Mouse (Mus musculus): ENCODE data around the gene Bbs9. TPM values are rescaled to one million over a fixed set of nuclear protein-coding genes. Genes with fewer than 3 reads are reported as not detected.
"Not testable (repeated sequence)": the region's sequence is repeated elsewhere in the genome, so short reads cannot be mapped to it uniquely, and the experiment has no call there.

Gene Bbs9
- total RNA-seq, 1 experiment from 2014 or later = 14.3 TPM

DNA sequence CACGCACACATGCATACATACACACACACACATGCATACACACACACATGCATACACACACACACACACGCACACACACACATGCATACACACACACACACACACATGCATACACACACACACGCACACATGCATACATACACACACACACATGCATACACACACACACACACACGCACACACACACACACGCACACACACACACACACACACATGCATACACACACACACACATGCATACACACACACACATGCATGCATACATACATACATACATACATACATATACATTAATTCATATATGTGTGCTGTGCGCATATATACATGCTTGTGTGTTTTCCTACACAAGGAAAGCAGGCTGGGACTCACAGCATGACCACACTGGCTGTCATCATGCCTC is 393.6 kb downstream of the Bbs9 start:
- not testable (repeated sequence) for DNase-seq

DNA sequence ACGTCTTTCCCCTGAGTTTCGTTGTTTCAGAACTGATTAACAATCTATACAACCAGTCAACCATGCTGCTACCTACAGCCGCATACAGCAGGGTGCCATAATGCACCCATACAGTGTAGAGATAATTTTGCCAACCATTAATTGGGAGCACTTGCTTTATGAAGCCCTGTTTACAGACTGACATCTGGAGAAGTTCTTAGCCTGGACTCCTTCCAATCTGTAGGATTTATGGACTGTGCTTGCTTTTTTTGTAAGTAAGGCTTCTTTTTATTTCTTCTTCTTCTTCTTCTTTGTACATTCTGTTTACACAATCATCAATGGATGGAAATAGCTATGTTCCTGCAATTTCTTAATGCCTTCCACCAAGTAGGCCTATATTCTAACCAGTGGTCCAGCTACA is 395.1 kb downstream of the Bbs9 start:
- DNase-seq = no peak

DNA sequence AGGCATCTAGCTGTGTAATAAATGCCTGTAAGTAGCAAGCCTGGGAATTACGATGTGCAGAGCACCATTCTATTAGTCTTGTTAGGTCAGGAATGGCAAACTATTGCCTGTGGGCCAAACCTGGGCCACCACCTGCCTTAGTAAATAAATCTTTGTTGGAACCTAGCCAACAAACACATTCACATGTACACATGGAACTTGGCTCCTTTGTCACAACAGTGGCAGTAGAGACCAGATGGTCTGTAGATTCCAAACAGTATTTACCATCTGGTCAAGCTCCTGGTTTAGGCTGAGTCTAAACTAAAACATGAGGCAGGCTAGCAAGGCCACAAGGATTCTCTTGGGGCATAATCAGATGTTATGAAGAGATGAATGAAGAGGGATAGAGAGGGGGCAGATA is 399.7 kb downstream of the Bbs9 start:
- no peak for DNase-seq

DNA sequence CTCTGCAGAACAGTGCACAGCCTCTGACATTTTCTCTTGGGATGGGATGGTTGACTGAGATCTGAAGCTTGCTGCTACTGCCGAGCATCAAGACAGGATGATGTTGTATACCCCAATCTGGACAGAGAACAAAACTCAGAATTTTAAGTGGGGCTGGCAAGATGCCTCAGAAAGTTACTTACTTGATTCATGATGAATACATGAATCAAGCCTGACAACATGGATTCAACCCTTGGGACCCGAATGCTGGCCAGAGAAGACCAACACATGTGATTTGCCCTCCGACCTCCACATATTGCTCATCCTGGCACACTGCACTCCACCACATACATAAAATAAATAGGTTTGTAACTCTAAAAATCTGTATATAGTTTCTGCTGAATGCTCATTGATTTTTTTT is 403.8 kb downstream of the Bbs9 start:
- DNase-seq = no peak

DNA sequence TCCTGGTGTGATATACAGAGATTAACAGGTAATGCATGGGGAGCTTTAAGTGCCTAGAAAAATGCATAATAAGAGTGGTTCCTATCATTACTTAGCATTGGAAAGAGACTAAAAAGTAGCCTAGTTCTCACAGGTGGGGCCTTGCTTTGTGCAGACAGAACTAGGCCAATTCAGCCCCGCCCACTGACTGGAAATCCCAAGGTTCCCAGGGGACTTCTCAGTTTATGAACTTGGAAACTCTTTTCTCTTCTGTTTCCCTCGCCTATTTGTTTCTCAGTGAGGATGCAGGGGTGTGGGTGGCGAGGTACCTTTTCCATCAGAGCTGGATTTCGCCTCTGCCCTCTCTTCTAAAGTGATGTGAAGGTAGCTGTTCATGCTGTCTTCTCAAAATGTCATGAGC is 410.8 kb downstream of the Bbs9 start:
- DNase-seq = peak; percentile 12

DNA sequence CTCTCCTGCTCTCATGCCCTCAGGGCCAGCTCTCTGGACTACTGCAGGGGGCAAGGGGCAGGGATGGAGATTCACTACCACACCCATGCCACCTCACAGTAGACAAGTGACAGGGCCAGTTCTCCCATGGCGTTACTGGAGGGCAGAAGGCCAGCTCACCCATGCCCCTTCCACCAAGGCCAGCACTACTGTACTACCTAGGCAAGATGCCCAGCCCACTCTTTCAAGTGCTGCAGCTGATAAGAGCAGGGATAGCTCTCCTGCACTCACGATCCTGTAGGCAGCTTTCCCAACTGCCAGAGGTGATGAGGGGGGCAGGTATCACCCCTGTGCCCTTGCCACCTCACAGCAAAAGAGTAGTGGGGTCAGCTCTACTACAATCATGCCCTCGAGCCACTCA is 429.9 kb downstream of the Bbs9 start:
- DNase-seq = peak; percentile 6

DNA sequence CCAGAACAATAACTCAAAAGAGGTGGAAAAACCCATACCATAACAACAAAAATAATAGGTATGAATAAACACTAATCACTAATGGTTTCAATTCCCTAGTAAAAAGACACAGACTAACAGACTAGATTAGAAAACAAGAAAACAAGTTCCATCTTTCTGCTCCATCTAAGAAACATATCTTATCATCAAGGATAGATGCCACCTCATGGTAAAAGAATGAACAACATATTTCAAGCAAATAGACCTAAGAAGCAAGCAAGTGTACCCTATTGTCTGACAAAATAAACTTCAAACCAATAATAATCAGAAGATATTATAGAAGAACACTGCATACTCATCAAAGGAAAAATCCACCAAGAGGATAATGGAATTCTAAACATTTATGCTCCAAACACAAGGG is 441.3 kb downstream of the Bbs9 start:
- DNase-seq = no peak

DNA sequence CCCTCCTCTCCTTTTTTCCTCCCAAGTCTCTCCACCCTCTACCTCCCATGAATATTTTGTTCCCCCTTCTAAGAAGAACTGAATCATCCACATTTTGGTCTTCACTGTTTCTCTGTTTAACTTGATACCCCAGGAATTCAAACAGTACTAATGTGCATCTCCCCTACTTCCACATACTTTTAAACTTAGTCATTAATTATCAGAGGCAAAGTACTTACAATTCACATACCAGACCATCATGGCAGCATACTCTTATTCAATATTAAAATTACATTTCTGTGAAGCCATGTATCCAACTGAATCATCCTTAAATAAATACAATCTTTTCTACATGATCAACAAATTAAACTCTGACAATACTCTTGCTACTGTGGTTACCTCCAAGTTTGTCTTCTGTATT is 460.1 kb downstream of the Bbs9 start:
- no peak for DNase-seq

Other genes starting within 250 kb of the Bbs9 start
- gene Zfp599, start 215.8 kb upstream of the Bbs9 start, total RNA-seq (2021) = 0.96 and 1.4 TPM in 2 replicates
- gene Zfp810, start 168.1 kb upstream of the Bbs9 start, total RNA-seq (2021) = 8.0 and 10.2 TPM in 2 replicates
- gene Anln, start 86.5 kb upstream of the Bbs9 start, total RNA-seq (2021) = 16.4 and 17.5 TPM in 2 replicates
- gene 9530077C05Rik, start 64.2 kb upstream of the Bbs9 start, total RNA-seq (2021) = 3.6 and 4.9 TPM in 2 replicates
- gene Gm17545, start 21.4 kb upstream of the Bbs9 start, total RNA-seq (2021) = not detected in 2 replicates
- 37.6 and 46.1 TPM in 2 replicates for gene Rp9, start 6.0 kb upstream of the Bbs9 start, total RNA-seq (2021)